Mouse (Mus musculus) bone marrow, adult 2 months (tissue): ENCODE measurements around the gene Gcm1. TPM values are rescaled to one million over a fixed set of nuclear protein-coding genes. Genes with fewer than 3 reads are reported as not detected.
"Not testable (repeated sequence)": the region's sequence is repeated elsewhere in the genome, so short reads cannot be mapped to it uniquely, and the experiment has no call there.

Experiments
- H3K27ac ChIP-seq: fragments of 200-500 bp; 2 replicates; pipeline ENCODE4 v1.5.1; 2012; ENCODE audit warnings: low read depth, mild to moderate bottlenecking, control low read depth, inconsistent platforms, low read length; ENCODE audit not compliant: control insufficient read depth, poor library complexity, insufficient read depth
- H3K4me1 ChIP-seq: fragments of 200-500 bp; 2 replicates; pipeline ENCODE4 v1.6.1; 2011; ENCODE audit warnings: low read length; ENCODE audit not compliant: control insufficient read depth, insufficient read depth
- H3K4me3 ChIP-seq: fragments of 200-500 bp; replicated peaks from 2 replicates; pipeline ENCODE3; 2011; ENCODE audit warnings: mild to moderate bottlenecking, low read depth, low read length, control low read depth; ENCODE audit not compliant: control insufficient read depth
- CTCF ChIP-seq: fragments of 200-500 bp; IDR thresholded peaks from 2 replicates; pipeline ENCODE4 v1.5.1; 2011; ENCODE audit warnings: low read length, control low read depth; ENCODE audit not compliant: control insufficient read depth, insufficient read depth
- POLR2A ChIP-seq: fragments of 200-500 bp; IDR thresholded peaks from 2 replicates; pipeline ENCODE4 v1.6.1; 2011; ENCODE audit warnings: low read depth, mild to moderate bottlenecking, control low read depth, low read length, borderline replicate concordance; ENCODE audit not compliant: control insufficient read depth
- WGBS: fragments of 180-500 bp; shearing (Covaris S2); methylation state at CpG from one replicate; pipeline ENCODE4 v1.1.7; 2018; 5-methylcytosine and 5-hydroxymethylcytosine counted together
- polyA plus RNA-seq: library from polyadenylated mRNA; stranded (reverse); fragments of >200 nt; gene quantifications from 2 replicates; pipeline ENCODE4 v1.2.4, GENCODE M21; 2011; ENCODE audit warnings: low replicate concordance; ENCODE audit not compliant: missing spikeins, insufficient read depth, insufficient read length

Gene Gcm1
- polyA plus RNA-seq, 1 experiment: not detected

- Histone ChIP-seq H3K27ac (no peak overlapping the region), H3K4me3 (no peak overlapping the region), H3K4me1 (no peaks in the 10 kb centered on the region)
- WGBS: 78% methylated on average over 3 of the region's 3 CpGs
- TF ChIP-seq CTCF: no peak
- TF ChIP-seq POLR2A: no peak
Measured at GRCm38 (mm10) chr9:78054298-78054697, 2.6 kb downstream of the Gcm1 start.

GRCm38 (mm10) chr9:78059525-78060120 is 7.9 kb downstream of the Gcm1 start:
- no peaks in the 10 kb centered on the region for H3K4me1 ChIP-seq
- no peak overlapping the region for H3K4me3 ChIP-seq
- no peak overlapping the region for H3K27ac ChIP-seq
- WGBS: 79% methylated on average over 16 of the region's 16 CpGs
- no peak for TF ChIP-seq POLR2A
- TF ChIP-seq CTCF: no peak

- Histone ChIP-seq H3K27ac (no peak overlapping the region), H3K4me1 (no peaks in the 10 kb centered on the region), H3K4me3 (no peak overlapping the region)
- TF ChIP-seq CTCF (no peak), POLR2A (no peak)
- WGBS: 85% methylated on average over 9 of the region's 9 CpGs
Measured at GRCm38 (mm10) chr9:78062392-78062791, 10.7 kb downstream of the Gcm1 start.

GRCm38 (mm10) chr9:78064121-78064520 is 12.4 kb downstream of the Gcm1 start:
- Histone ChIP-seq H3K4me1 (no peaks in the 10 kb centered on the region), H3K27ac (no peak overlapping the region), H3K4me3 (no peak overlapping the region)
- TF ChIP-seq POLR2A: no peak
- no peak for TF ChIP-seq CTCF
- WGBS: 81% methylated on average over 10 of the region's 10 CpGs

GRCm38 (mm10) chr9:78070496-78070895 is 18.8 kb downstream of the Gcm1 start:
- Histone ChIP-seq H3K4me3 (no peak overlapping the region), H3K4me1 (no peaks in the 10 kb centered on the region; the same call in 1 of the 2 replicates), H3K27ac (no peak overlapping the region)
- no peak for TF ChIP-seq CTCF
- no peak for TF ChIP-seq POLR2A
- WGBS: 48% methylated on average over 5 of the region's 5 CpGs

- WGBS: 7% methylated on average over 4 of the region's 4 CpGs
- H3K4me3 ChIP-seq: no peak overlapping the region
- TF ChIP-seq POLR2A: no peak
- no peak for TF ChIP-seq CTCF
- no peaks in the 10 kb centered on the region; the same call in 1 of the 2 replicates for H3K4me1 ChIP-seq
- H3K27ac ChIP-seq: no peak overlapping the region
Measured at GRCm38 (mm10) chr9:78071626-78072025, 19.9 kb downstream of the Gcm1 start.

GRCm38 (mm10) chr9:78073291-78073690 is 21.6 kb downstream of the Gcm1 start:
- 53% methylated on average over 3 of the region's 3 CpGs for WGBS
- H3K4me3 ChIP-seq, H3K4me1 ChIP-seq, H3K27ac ChIP-seq: not testable (repeated sequence)

- Histone ChIP-seq H3K4me1 (no peaks in the 10 kb centered on the region; the same call in 1 of the 2 replicates), H3K27ac (no peak overlapping the region), H3K4me3 (peak overlapping the region; percentile 6)
- 43% methylated on average over 13 of the region's 13 CpGs for WGBS
- TF ChIP-seq POLR2A: no peak
- no peak for TF ChIP-seq CTCF
Measured at GRCm38 (mm10) chr9:78073713-78074340, 22.1 kb downstream of the Gcm1 start.
